Mouse (Mus musculus) gonadal fat pad, adult 2 months (tissue): Measurements from ENCODE around the gene Bri3bp. TPM values are rescaled to one million over a fixed set of nuclear protein-coding genes. Genes with fewer than 3 reads are reported as not detected.
"Not testable (repeated sequence)": the region's sequence is repeated elsewhere in the genome, so short reads cannot be mapped to it uniquely, and the experiment has no call there.

Experiments
- DNase-seq: peaks from one replicate; pipeline ENCODE4 v3.0.0-alpha.2; 2012; ENCODE audit warnings: low read depth
- polyA plus RNA-seq: library from polyadenylated mRNA; depleted of rRNA; stranded (reverse); fragments of >200 nt; gene quantifications from 2 replicates; pipeline ENCODE4 v1.2.3, GENCODE M21; 2012

Bri3bp gene
- polyA plus RNA-seq, 1 experiment: 20.2 TPM

DNA sequence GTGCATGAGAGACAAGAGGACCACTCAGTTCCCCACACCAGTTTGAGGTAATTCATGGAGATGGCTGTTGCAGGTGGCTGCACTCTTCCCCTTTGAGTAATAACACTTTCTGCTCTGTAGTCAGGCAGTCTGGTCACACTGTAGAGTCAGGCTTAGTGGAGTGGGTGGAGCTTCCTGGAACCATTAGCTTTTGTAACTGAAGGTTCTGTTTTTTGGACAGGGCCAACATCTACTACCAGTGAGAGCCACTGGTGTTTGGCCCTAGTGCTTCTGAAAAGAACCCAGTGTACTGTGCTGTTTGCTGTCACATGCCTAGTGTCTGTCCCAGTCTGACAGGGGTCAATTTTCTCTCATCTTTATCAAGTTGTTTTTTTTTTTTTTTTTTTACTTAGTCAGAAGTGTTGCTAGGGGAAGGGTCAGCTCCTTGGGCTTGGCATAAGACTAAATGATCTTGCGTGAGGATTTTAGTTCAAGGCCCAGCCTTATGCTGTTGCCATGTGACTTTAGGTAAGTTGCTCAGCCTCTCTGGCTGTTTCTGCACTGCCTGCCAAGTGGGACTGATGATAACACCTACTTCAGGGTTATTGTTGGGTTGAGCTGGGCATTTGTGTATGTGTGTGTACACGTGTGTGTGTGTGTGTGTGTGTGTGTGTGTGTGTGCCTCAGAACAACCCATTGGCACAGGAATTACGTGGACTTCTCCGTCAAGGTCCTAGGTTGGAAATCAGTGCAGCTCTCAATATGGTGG is 43.8 kb downstream of the Bri3bp start:
- DNase-seq: no peak

DNA sequence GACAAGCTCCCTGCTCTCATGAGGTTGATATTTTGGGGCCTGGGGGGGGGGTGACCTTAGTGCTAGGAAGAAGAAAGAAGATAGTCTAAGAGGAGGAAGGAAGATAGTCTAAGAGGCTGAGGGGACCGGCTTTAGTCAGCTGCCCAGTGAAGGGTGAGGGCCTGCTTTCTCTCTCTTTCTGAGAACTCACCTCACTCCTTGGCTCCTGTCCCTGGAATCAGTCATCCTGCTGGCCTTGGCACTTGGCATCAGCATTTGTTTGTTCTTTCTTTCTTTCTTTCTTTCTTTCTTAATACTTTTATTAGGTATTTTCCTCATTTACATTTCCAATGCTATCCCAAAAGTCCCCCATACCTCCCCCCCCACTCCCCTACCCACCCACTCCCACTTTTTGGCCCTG is 44.7 kb downstream of the Bri3bp start:
- no peak for DNase-seq

DNA sequence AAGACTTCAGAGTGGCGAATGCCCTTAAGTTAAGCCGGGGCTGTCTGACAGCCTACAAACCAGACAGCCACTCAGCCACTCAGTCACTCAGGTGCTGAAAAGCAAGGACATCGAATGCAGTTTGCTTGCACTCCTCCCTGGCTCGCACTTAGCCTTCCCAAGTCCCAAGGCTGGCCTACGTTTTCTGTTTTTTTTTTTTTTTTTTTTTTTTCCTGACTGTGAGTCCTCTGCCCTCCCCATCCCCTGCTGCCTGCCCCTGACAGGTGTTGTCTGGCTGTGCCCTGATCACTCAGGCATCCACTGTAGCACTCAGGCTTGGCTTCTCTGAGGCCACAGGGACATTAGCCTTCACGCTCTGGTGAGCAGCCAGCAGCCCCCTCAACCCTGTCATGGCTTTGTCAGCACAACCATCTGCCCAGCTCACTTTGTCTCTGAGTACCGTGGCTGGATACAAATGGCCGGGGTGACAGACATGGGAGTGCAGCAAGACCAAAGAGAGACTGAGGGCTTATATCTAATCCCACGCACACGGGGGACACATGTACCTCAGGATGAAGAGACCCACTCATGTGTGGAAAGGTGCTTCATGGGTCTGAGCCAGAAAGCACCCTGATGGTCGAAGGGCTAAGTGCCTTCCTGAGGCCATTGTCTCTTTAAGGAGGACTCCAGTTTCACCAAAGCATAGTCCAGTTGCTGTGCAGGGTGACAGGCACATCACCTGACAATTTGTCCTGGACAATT is 46.2 kb downstream of the Bri3bp start:
- no peak for DNase-seq

DNA sequence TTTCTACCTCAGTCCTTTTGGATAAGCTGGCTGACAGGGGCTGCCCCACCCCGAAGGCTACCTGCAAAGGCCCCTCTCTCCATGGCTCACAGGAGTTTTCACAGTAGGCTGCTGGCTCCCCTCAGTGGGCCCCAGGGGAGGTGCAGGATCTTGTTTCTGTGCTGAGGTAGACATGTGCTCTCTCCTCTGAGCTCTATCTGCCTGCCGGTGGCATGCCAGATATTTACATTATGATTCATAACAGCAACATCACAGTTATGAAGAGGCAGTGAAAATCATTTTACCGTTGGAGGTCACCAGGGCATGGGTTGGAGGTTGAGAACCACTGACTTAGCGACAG is 46.7 kb downstream of the Bri3bp start:
- no peak for DNase-seq

DNA sequence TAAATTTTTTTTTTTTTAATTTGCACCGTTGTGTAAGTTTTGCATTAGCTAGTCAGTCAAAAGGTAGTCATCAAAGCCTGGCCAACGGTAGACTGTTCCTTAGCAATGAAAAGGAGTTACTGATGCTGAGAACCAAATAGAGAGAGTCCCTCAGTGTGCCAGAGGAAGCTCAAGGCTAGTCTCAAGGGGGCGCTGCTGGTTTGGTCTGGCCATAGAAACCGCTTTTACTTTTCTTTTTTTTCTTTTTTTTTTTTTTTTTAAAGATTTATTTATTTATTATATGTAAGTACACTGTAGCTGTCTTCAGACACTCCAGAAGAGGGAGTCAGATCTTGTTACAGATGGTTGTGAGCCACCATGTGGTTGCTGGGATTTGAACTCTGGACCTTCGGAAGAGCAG is 47.6 kb downstream of the Bri3bp start:
- DNase-seq: not testable (repeated sequence)

GRCm38 (mm10) chr5:125491107-125491506 is 49.7 kb downstream of the Bri3bp start:
- no peak for DNase-seq

- DNase-seq: no peak
Observed at GRCm38 (mm10) chr5:125492379-125493092, 51.2 kb downstream of the Bri3bp start.

DNA sequence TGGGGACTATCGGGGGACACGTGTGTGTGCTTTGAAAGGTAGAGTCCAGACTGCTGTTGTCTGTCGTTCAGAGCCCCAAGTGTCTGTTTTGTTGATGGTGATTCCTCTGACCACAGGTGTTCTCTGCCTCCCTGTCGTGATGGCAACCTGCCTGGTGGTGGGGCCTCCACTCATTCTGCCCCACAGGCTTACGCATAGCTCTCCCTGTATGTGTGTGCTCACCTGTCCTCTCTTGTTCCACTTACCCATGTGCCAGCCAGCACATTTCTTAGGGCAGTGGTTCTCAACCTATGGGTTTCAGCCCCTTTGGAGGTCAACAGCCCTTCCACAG is 51.7 kb downstream of the Bri3bp start:
- no peak for DNase-seq

DNA sequence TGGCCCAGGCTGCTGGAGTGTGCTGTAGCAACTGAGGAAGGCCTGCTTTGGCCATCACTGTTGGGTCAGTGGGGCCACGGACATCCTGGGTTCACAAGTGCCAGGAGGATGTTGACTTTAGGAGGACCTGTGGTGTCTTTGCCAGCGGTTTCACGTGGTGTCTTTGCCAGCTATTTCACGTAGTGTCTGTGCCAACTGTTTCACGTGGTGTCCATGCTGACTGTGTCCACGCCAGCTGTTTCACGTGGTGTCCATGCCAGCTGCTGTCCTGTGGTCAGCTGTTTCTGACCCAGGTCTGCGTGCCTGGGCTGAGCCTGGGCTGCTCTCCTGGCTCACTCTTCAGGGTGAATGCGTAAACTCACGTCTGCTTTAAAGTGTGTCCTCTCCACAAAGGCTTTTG is 54.3 kb downstream of the Bri3bp start:
- no peak for DNase-seq

DNA sequence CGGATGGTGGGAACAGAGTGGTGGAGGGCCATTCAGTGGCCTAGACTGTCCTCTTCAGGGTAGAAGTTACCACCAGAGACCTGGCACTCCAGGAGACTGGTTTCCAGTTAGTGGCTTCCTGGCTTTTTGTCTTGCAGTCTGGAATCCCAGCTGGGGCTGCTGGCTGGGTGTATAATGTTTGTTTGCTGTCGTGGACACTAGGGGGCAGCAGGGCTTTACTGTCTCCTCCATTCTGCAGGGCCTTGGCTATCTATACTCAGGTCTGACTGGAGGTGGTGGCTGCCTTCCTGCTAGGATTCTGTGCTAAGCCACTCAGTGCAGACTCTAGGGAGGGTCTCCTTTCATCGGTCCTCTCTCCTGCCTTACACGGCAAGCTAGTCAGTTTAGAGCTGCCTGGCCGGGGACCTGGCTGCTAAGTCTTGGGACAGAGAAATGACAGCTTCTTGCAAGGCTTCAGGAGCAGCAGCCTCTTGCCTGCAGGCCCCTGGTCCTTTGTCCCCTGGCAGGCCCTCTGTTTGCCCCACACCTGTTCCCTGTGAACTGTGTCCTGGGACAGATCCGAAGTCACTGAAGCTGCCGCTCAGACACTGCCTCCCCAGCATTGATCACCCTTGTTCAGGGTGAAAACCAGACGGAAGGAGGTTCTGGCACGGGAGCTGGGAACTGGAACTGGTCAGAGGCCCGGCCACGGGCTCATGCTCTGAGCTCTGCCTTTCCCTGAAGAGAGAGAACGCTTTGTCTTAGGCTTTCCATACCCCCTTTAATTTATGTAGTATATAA is 56.6 kb downstream of the Bri3bp start:
- no peak for DNase-seq

- no peak for DNase-seq
Observed at GRCm38 (mm10) chr5:125501505-125501904, 60.1 kb downstream of the Bri3bp start.

GRCm38 (mm10) chr5:125502186-125502585 is 60.8 kb downstream of the Bri3bp start:
- no peak for DNase-seq

DNA sequence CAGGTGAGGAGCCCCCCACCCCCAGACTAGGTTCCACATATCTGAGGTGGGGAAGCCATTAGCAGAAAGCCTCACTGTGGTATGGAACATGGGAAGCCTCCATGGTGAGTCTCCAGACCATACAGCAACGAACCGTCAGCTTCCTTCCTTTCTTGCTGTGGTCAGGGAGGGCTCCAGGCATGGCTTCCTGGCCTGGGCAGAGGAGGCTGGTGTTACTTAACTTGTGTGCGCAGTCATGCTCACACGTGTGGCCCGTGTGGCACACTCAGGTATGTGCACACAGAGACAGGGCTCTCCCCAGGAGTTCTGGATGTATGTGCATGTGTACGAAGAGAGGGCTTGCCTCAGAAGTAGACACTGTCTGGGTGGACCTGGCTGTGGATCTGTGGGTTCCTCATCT is 62.3 kb downstream of the Bri3bp start:
- no peak for DNase-seq

DNA sequence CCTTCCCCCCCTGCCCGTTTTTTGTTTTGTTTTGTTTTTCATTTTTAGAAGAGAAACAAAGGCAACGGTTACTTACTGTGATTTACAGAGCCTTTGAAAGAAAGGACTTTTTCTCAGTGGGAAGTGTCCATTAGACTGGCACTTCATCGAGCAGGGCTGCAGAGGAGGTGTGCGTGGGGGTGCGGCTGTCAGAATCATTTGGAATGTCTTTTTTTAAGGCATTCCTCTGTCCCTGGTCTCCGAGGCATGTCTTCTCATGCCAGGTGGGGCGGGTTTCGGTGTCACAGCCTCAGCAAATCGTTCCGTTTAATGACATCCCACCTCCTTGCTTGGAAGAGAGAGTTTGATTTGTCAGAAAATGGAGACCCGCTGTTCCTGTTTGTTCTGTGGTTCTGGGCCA is 63.3 kb downstream of the Bri3bp start:
- DNase-seq: no peak

- DNase-seq: no peak
Observed at GRCm38 (mm10) chr5:125505968-125506367, 64.6 kb downstream of the Bri3bp start.

GRCm38 (mm10) chr5:125507582-125507981 is 66.2 kb downstream of the Bri3bp start:
- no peak for DNase-seq

DNA sequence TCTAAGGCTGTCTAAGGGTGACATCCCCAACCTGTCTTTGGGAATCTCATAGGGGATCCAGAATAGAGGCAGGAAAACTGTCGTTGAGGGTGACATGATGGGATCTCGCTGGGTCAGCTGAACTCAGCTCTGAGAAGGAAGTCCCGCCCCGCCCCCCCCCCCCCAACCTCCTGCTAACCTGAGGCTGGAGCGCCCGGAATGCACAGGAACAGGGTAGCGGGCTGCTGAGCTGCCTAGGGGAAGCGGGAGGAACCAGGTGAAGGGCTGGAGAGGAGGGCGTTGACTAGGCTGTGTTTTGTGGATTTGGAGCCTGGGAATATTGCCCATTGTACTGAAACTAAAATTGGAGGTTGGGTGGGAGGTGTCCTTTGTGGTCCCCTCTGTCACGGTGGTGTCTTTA is 66.6 kb downstream of the Bri3bp start:
- DNase-seq: no peak

GRCm38 (mm10) chr5:125509541-125509940 is 68.2 kb downstream of the Bri3bp start:
- no peak for DNase-seq
